Mouse (Mus musculus) monocyte, adult 5-6 weeks (primary cell): ENCODE measurements around the gene Ralgds. TPM values are rescaled to one million over a fixed set of nuclear protein-coding genes. Genes with fewer than 3 reads are reported as not detected.
A peak's percentile ranks its signal among the peaks of the same experiment; 100 is the strongest.

ENCODE experiments used
- ATAC-seq: fragments of 153-309, 156-312 bp; replicated peaks from 2 replicates; pipeline ENCODE4 v1.8.0; 2017; ENCODE audit warnings: mild to moderate bottlenecking; ENCODE audit not compliant: low TSS enrichment, insufficient number of reproducible peaks, severe bottlenecking, poor library complexity, low FRiP score
- total RNA-seq: library from RNA; stranded (forward); fragments of 200-1000, 200-491, 200-594 nt; gene quantifications from 3 replicates; pipeline ENCODE4 v1.2.3, GENCODE M21; 2017

Ralgds gene
- total RNA-seq, 1 experiment from 2014 or later: 14.6 TPM

DNA sequence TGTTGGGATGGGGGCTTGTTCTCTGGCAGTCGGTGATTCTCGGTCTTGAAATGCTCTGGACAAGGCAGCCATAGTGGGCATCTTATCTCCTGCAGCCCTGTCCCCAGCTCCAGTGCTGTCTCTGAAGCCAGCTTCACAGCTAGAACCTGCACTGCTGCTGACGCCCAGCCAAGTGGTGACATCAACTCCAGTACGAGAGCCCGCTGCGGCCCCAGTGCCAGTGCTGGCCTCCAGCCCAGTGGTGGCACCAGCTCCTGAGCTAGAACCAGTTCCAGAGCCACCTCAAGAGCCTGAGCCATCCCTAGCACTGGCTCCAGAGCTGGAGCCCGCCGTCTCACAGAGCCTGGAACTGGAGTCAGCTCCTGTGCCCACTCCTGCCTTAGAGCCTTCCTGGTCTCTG is 31.0 kb downstream of the Ralgds start:
- no peak for ATAC-seq

- no peak for ATAC-seq
Observed at GRCm38 (mm10) chr2:28545976-28546375, 33.1 kb downstream of the Ralgds start.

- ATAC-seq: no peak
Observed at GRCm38 (mm10) chr2:28546560-28546959, 33.6 kb downstream of the Ralgds start.

GRCm38 (mm10) chr2:28547237-28548172 is 34.6 kb downstream of the Ralgds start:
- peak; percentile 80 for ATAC-seq

DNA sequence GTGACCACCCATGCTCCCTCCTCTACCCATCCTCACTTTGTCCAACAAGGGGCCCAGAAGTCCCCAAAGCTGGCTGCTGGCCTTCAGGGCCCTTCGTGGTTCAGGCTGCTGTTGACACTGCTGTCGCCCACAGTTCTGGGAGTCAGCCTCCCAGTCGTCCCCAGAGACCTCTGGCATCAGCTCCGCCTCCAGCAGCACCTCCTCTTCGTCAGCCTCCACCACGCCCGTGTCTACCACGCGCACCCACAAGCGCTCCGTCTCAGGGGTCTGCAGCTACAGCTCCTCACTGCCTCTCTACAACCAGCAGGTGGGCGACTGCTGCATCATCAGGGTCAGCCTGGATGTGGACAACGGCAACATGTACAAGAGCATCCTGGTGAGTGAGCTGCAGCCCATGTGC is 36.2 kb downstream of the Ralgds start:
- ATAC-seq: no peak

DNA sequence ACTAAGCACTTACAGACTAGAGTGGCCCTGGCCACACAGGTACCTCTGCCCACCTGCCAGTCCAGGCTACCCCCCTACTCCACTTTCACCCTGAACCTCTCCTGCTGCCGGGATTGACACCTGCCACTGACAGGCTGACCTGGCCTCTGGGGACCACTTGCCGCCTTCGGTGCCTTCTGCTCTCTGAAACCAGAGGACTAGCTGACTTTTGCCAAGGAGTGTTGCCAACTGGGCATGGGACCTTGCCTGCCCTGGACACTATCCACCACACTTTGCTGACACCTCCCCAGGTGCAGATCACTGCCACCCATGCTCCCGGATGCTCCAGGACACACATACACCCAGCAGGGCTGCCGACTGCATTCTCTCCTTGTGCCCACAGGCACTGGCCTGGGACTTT is 39.4 kb downstream of the Ralgds start:
- no peak for ATAC-seq

DNA sequence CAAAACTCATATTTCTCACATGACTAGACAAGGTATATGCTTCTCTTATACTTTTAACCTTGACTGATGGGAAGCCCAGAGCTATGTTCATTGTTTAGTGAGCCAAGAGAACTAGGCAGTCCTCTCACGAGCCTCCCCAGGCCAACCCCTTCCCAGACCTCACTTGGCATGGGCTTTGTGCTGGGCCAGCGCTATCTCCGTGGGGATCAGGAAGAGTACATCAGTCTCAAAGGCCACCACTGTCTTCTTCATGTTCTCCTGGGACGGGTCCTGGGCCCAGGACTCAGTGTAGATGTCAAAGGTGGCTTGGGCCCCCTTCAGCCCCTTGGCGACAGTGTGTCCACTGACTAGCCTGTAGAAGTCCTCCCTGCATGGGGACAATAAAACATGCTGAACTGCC is 44.5 kb downstream of the Ralgds start:
- no peak for ATAC-seq

- no peak for ATAC-seq
Observed at GRCm38 (mm10) chr2:28563303-28563702, 50.4 kb downstream of the Ralgds start, which contains the start of gene Cel. Gene Cel, minus strand, starts transcription at chr2:28563403.

- no peak for ATAC-seq
Observed at GRCm38 (mm10) chr2:28563830-28564229, 50.9 kb downstream of the Ralgds start.

- ATAC-seq: no peak
Observed at GRCm38 (mm10) chr2:28564380-28564779, 51.5 kb downstream of the Ralgds start.

- ATAC-seq: no peak
Observed at GRCm38 (mm10) chr2:28566545-28566944, 53.6 kb downstream of the Ralgds start.

GRCm38 (mm10) chr2:28569903-28570302 is 57.0 kb downstream of the Ralgds start:
- no peak for ATAC-seq

DNA sequence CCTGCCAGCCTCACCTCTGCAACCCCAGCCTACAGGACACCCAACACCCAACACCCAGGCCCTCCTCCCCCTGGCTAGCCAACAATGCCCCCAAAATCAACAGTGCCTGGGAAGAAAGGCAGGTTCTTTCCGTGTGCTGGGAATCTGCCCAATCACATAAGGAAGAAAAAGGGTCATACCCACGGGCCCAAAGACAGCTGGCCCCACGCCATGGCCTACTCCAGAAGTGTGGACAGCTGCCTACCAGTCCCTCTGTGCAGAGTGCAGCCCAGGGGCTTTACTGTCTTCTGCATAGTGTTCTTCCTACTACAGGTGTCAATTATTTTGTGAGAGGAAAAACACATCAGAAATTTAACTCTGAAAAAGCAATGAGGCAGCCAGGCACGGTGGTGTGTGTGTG is 62.4 kb downstream of the Ralgds start:
- no peak for ATAC-seq

DNA sequence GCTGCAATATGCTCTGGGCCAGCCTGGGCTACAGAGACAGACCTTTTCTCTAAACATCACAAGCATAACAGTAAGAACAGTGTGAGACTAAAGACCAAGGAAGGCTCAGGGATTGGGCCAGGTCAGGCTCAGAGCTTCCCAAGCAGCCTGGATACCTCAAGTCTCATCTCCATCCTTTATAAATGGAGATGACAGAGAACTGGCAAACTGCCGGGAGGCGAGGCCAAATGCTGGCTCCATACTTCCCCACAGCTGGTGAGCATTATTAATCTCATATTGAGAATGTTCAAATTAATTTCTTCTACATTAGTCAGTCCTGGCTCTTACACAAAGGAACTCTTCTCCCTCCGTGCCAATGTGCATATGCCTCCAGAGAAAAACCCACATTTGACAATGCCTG is 63.9 kb downstream of the Ralgds start:
- no peak for ATAC-seq

GRCm38 (mm10) chr2:28578003-28578402 is 65.1 kb downstream of the Ralgds start:
- ATAC-seq: no peak

- ATAC-seq: peak; percentile 77
Observed at GRCm38 (mm10) chr2:28582647-28583353, 69.9 kb downstream of the Ralgds start.

- no peak for ATAC-seq
Observed at GRCm38 (mm10) chr2:28583651-28584050, 70.7 kb downstream of the Ralgds start, which contains the start of gene Gtf3c5. Gene Gtf3c5, minus strand, starts transcription at chr2:28583751.

DNA sequence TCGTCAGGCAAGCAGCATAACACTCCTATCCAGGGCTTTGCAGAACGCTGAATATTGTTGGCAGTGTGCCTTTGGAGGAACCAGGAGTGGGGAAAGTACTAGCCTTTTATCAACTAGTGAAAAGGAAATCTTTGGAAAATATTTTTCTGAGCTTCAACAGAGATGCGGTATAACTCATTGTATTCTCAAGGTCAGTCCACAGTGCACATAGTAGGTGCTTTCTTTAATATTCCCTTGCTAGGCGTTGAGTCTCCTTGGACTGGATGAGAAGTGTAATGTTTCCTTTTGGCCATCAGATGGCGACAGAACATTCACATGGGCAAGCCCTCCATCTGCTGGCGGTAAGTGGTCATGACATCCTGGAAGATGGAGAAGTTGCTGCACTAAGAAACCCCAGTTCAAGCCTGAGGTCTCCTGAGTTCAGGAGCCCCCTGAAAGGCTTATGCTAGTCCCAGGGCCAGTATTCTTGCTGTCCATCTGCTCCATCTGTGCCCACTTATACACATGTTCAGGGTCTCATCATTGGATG is 72.2 kb downstream of the Ralgds start:
- ATAC-seq: peak; percentile 86

DNA sequence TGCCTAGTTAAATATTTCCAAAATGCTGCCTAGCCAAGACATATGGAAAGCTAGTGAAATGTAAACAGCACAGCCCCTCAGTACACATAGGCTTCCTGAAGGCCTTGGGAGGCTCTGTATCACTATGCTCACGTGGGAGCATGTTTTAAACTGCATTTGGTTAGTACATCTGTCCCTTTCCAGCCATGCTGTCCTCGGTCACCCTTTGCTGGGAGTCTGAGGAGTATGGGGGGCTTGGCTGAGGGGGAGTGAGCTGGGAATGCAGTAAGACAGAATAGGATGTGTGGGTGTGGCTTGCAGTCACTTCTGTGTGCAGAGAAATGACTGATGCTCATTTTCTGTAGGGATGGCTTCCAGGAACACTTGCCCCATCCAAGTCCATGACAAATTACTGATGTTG is 72.8 kb downstream of the Ralgds start:
- no peak for ATAC-seq

GRCm38 (mm10) chr2:28588574-28588973 is 75.6 kb downstream of the Ralgds start:
- ATAC-seq: no peak
